Mouse (Mus musculus) kidney, adult 11 months (tissue): ENCODE data around the gene Lmod3.
A peak's percentile ranks its signal among the peaks of the same experiment; 100 is the strongest.

Experiments used
- DNase-seq: peaks from one replicate; pipeline ENCODE4 v3.0.0; 2022

Lmod3 gene

DNA sequence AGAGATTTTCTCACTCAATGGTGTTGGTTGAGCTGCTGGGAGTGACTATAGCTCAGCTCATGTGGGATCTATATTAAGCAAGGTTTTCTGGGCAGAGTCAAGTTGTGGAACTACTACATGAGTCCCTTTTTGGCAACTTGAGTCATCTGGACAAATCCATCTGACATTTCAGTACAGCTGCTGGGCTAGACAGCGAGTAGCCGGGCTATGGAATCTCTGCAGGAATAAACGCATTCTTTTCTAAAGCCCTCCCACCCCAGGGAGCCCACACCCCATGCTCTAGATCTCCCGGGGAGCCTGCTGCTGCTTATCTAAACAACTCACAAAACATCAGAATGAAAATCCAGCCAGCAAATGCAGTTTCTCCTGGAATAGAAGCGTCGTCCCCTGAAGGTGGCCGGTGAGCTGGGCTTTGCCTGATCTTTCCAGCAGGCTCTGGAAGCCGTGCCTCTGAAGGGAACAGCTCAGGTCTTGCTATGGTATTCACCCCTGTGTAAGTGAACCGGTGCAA, at the start of gene Lmod3:
TSS of gene Lmod3 (minus strand) at position 49 of the 511 bp plus-strand sequence.
- DNase-seq: peak; percentile 46

DNA sequence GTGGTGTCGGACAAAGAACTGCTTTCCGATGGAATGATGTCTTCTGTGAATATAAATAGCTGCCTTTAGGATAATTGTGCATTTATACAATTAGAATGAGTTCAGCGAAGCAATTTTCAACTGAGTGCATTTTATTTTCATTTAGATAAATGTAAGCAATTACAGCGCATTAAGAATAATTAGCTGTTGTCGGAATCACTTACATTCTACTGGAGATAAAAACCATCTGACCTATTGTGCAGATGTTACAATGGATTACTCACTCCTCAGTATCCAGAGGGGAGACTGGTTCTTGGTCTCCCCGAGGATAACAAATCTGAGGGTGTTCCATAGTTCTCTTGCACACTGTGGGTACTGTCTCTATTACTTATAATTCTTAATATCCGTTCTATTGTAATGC, 49.7 kb upstream of the Lmod3 start:
- DNase-seq: no peak

DNA sequence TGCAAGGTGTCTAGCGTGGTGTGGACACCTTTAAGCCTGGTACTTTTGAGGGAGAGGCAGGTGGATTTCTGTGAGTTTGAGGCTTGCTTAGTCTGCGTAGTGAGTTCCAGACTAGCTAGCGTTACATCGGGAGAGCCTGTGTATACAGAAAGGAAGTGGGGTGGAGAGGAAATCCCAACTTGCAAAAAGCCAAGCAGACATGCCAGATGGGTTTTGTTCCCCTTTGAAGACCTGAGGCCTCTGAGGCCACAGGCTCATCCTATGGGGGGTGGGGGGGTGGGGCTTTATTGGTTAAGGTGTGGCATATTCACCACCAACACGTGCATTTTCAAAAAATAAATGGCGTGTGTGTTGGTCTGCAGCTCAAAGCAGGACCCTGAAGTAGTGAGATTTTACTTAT, 48.1 kb upstream of the Lmod3 start:
- DNase-seq: no peak

DNA sequence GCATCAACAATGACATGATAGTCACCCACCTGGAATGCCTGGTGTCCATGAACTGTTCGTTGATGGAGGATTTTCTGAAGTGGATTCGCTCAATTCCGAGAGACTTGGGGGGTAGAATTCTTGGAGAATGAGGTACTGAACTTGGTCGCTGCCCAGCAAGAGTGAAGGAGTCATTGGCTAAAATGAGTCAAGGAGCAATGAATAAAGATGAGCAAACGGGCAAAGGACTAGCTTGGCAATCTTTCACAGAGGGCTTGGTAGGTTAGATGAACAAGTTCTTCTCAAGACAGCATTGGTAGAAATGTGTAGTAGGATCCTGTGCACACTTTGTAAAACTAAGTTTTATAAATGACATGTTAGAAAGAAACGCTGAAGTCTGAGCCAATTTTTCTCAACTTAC, 47.6 kb upstream of the Lmod3 start:
- no peak for DNase-seq

DNA sequence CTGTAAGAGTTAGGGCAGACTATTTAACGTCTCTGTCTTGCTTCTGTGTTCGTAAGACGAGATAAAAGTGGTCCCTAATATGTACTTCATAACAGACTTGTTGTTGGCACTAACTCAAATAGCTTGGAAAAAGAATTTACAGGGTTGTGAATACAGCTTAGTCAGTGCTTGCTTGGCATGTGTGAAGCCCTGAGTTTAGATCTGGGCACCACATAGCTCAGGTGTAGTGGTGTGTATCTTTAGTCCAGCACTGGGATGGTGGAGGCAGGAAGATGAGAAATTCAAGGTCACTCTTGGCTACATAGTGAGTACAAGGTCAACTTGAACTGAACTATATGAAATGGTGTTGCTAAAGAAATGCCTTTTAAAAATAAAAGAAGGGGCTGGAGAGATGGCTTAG, 44.6 kb upstream of the Lmod3 start:
- peak; percentile 57 for DNase-seq

DNA sequence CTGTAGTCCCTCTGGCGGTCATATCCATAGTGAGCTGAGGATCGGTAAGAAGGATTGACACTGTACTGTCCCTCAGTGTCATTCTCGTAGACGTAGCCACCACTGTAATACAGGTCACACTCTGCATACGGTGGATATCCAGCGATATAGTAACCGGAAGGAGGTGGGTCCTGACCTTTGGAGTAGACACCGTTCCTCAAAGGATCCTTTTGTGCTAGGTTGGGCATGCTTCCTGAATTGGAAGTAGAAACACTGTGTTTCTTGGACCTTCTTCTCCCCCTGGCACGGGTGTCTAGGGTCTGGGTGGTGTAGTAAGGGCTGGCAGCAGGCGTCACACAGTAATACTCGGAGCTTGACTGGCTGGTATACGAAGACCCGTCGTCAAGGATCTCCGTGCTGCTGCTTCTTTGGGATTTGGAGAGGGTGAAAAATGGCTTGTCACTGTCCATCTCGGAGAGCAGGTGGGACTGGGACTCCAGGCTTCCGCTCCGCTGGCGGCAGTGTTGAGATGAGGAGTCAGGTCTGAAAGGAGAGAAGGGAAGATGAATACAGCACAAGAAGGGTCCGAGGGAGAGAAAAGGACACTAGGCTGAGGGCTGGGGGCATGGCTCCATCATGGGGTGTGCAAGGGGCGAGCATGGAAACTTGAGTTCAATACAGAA, 43.4 kb upstream of the Lmod3 start:
- no peak for DNase-seq

DNA sequence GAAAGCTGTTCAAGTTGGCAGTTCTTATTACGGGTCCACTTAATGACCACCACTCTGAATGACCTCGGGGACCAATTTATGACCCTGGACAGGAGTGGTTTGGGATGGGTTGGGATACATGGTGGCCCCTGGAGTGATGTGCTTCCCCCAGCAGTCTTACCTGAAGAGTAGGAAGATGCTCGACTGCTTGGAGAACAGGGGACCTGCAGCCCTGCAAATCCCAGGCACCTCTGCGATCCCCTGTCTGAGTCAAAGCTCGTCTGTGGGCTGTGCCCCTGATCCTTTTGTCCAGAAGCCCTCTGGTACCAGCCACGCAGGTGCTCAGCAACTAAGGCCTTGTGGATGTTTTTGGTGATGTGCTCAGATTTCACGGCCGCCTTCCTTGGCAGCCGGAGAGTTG, 42.9 kb upstream of the Lmod3 start:
- no peak for DNase-seq

DNA sequence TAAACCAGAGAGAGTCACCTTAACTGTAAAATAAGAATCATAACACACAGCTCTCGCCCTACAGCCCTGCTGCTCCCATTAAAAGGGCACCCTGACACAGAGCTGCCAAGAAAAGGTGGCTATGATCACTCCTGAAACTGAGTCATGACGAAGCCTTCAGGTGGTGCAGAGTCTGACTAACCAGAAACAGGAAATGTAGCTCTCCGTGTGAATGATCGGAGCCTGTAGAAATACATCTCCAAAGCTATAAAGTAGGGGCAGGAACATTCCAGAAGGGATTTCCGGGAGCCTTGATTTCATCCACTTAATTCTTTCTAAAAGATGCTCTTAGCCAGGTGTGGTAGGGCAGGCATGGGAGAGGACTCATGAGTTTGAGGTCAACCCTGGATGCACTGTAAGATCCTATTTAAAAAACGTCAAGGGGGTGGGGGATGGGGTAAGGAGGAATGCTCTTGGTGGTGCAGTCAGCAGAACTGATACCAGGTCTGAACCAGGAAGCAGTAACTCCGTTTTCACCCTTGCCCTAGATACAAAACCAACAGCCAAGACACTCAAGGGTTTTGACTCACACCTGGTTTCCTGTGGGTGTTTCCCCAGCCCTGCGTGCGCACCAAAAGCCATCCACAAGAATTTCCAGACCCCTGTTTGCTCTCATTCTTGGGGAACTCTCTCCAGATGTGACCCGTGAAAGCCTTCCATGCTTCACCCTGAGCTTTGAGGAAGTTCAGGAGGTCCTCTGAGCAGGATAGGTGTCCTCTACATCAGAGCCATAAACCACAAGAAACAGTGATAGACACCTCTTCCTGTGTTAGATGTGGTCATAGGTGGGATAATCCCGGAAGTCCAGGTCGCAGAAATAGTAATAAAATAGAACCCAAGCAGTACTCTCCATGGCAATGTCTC, 41.4 kb upstream of the Lmod3 start:
- DNase-seq: no peak

DNA sequence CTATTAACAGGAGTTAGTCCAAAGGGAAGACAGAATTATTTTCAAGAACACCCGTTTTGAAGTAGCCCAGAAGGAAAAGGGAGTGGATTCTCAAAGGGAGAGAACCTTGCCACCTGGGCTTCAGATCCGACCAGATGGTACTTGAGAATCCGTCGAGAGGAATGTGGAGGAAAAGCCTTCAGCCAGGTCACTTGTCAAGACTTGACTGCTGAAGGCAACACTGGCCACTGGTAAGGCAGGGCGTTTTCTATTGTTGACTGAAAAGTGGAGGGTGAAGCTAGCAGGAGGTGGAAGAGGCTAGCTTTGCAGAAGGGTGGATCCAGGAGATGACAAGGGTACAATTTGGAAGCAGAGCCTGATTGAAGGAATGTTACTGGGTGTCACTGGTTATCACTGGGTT, 40.3 kb upstream of the Lmod3 start:
- DNase-seq: no peak

DNA sequence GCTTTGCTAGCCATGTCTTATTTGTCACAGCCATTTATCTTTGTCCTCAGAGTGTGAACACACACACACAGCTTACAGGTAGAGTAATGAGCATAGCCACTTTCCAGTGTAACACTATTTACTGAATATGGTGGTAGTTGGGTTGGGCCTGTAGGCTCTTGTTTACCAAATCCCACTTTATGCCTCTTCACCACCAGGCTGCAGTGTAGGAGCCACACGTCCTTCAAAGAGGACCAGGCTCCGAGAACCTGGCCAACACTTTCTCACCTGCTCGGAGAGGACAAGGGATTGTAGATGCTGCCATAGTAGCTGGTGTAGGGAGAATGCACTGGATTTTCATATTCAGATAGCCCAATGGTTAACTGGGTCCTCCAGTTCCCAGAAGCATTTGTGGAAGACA, 39.5 kb upstream of the Lmod3 start:
- no peak for DNase-seq

DNA sequence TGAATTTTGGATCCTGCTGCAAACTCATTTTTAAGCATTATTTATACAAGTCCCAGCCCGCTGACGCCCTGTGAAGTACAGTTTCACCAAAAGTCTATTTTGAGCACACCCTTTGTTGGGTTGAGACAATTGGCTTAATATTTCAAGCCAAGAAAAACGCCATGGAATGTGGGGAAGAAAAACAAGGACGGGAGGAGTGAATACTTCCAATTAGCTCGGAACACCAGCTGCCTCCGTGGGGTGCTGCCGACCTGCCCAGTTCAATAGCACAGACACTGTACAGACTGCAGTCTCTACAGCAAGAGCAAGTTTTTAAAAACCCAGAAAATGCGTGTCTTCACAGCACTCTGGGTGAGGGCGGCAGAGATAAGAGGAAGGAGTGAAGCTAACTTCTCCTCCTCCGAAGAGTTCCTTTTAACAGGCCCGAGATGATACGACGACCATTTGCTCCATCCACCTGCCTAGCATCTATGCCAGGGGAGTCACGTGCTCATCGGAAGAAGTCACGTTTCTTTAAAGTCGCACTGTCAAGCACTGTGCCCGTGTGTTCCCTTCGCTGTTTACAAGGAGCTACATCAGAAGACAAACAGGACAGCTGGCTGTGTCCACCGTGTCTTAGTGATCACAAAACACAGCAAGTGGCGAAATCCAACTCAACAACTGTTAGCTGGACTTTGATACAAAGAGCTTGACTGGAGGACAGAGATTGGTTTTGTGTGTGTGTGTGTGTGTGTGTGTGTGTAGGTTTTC, 38.8 kb upstream of the Lmod3 start:
- DNase-seq: no peak

DNA sequence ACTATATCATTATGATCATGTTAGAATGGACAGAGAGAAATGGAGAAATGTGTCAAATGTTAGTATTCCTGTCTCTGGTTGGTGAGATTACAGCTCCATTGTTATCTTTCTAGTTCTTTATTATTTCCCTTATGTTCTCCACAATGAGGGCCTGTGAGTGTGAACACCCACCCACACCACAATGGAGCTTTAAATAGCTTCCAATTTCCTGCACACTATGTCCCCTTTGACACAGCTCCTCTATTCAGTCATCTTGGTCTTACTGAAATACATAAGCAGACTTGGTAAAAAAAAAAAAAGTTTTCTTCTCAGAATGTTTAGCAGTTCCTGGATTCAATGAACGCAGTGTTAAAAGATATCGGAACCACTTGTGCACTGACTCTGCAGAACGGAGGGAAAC, 38.1 kb upstream of the Lmod3 start:
- DNase-seq: no peak

DNA sequence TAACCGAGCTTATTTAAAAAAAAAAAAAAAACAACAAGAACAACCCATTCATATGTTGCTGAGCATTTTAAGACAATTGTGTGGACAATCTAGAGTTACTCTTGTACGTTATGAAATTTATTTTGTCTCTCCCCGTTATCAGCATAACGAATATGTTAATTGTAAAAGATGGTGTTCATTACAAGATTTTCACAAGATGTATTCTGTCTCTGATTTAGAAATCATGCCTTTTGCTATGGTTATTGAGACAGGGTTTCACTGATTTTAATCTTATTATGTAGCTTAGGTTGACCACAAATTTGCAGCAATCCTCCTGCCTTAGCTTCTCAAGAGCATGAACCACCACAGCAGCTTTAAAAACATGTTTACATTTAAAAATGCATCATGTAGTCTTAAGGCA, 37.3 kb upstream of the Lmod3 start:
- DNase-seq: no peak

DNA sequence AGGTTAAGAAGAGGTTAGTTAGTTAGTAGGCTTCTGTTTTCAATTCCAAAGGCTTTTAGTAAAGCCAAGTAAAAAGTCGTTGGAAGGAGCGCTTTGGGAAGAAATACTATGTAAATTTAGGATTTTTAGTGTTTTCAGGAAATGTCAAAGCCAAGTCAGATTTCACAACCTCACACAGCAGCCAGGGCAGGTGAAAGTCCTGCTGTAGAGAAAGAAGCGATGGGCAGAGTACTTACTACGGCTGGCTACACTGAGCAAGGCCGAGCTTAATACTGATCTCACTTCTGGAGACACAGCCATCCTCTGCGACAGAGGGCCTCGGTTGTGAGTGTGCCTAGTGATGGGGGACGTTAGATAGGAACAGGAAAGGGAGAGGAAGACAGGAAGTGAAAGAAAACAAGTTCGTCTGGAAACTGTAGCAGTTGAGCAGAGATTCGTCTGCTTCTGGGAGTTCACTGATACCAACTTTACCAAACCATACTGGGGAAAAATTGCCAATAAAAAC, 36.8 kb upstream of the Lmod3 start:
- DNase-seq: no peak

DNA sequence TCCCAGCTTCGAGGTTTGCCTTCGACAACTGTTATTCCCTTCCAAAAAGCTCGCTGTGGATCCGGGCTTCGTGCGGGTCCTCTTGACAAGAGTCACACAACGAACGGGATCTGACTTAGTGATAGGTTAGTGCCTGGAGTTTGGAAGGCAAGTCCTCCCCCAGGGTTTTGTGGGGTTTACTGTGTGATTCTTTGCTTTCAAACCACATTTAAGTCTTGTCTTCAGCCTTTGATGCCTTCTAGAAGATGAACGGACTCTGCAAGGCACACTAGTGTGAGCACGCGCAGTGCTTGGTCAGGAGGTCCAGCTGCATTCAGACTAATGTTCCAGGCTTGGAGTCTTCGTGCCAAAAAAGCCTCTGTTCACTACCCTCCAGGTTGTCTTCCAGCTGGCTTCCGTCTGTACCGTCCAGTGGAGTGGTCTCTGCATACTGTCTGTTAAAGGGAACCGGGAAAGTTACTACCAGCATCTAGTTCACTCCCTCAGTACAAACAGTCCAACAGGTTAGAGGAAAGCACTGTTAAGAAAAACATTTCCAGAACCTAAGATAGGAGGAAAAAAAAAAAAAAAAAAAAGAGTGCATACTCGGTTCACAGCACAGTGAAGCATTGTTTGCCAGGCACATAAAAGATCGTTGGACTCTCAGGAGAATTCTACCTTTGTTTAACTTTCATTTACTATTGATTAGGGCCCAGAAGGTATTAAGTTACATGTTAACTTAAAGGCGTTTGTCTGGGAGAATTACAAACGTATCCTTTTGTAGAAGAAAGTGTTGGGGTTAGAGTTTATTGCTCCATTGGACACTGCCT, 35.7 kb upstream of the Lmod3 start:
- DNase-seq: no peak

DNA sequence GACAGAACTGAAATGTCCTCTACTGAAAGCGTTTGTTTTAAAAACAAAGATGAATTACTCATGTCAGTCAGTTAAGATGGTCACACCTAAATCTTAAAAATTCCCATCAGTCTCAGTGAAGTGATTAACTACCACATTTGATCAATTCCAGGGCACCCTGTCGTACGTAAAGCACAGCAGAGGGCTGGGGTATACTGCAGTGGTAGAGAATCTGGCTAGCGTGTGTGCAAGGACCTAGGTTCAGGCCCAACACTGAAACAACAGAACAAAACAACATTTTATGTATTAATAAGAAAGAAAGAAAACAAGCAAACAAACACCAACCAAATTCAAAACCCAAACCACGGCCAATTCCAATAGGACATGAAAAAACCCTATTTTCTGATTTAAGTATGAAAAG, 33.8 kb upstream of the Lmod3 start:
- no peak for DNase-seq

DNA sequence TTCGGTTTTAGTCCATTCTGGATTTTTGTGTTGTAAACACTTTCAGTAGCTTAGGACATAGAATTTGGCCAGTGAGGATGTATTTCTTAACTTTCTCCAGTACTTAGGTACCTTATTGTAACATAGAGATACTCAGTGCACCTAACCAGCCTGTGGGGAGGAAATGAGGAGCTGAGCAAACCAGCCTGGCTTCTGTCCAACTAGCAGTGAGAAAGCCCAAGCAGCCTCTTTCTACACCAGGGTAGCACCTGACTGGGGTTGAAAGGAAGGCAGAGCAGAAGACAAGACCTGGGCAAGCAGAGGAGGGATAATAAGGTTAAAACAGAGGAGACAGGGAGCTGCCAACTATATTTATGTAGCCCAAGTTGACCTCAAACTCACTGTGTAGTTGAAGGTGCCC, 31.1 kb upstream of the Lmod3 start:
- DNase-seq: no peak

DNA sequence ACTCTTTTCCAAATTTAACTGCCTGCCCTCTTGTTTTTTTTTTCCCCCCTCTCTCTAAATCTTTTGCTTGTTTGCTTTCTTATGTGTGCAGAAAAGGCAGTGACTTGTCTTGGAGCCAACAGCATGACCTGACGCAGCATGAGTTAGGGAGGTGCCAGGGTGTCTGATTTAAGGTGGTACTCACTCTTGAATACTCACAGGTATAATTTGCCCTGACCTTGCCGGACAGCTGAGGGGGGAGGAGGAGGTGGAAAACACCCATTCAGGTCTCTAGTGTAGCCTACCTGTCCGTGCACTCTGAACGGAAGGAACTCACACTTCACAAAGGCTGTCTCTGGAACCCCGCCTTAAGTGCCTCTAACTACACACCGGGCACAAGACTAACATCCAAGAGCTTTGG, 26.3 kb upstream of the Lmod3 start:
- DNase-seq: peak; percentile 63

DNA sequence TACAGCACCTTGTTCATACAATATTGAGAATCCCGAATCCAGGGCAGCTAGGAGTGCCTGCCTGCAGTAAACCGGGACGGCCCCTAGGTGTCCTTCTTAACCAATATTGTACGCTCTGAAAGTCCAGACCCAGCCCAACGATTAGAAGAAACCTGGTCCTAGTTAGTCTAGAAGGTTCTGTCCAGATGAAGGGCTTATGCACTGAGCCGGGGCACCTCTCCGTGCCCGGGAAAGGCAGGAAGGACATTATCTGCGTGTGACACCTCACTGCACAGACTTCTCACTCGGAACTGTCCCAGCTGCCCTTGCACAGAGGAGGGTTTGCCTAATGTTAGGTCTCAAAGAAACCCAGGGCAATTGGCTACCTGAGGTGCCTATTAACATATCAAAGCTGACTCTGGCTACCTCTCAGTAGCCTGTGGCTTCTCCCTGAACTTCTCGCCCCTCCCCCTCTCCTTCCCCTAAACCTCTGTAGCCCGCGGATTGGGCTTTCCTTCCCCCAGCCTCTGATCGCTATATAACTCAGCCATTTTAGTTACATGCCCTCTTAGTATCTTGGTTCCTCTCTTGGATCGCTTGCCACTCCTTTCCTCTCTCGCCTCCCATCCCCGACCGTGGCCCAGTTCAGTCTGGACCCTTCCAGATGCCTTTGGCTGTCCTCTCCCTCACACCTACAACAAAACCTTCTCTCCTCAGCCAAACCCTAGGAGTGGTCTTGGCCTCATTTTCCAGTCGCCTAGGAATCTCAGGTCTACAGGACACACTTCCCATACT, 25.6 kb upstream of the Lmod3 start:
- peak; percentile 85 for DNase-seq

DNA sequence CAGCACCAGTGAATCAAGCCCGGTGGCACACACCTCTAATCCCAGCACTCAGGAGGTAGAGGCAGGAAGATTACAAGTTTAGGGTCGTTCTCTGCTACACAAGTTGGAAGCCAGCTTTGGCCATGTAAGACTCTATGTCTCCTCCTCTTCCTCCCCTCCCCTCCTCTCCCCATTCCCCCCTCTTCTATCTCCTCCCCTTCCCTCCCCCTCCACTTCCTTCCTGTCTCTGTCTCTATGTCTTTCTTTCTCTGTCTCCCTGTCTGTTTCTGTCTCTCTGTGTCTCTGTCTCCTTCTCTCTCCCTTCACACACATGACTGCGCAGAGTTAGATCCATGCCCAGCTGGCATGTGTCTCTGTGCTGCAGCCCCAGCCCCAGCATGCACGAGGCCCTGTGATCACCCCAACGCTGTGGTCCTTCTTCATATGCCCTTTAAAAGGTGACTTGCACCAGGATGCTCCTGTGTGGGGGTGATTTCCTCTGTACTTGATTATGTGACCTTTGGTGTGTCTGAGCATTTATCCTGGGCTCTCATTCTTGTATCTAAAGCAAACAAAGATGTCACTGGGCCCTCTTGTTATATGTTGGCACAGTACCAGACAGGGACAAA, 24.4 kb upstream of the Lmod3 start:
- DNase-seq: no peak

DNA sequence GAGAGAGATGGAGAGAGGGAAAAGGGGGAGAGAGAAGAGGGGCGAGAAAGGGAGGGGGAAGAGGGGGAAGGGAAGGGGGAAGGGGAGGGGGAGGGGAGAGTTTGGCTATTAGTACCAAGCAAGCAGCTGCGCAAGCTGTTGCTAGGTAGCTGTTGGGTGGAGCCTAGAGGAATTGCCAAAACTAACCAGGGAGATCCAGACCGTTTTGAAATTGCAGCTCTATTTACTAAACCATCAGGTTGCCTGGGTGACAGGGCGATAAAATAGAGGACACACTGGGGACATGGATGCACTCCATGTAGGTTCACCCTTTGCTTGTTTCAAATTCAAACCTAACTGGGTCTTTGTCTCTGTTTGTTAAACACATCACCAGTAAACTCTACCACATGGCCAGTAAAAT, 23.8 kb upstream of the Lmod3 start:
- no peak for DNase-seq
